Mouse (Mus musculus): ENCODE measurements around the gene Pard3b. TPM values are rescaled to one million over a fixed set of nuclear protein-coding genes. Genes with fewer than 3 reads are reported as not detected.

Gene Pard3b
- total RNA-seq (2021): 13.1 and 15.7 TPM in 2 replicates
- long read RNA-seq, experiment 1, partial matches to known transcripts: 0 of 8 reads
- long read RNA-seq, experiment 1, other reads (novel, unspliced or antisense): 8 of 8 reads
- long read RNA-seq, experiment 2, partial matches to known transcripts: 0 of 9 reads
- long read RNA-seq, experiment 2, other reads (novel, unspliced or antisense): 9 of 9 reads

DNA sequence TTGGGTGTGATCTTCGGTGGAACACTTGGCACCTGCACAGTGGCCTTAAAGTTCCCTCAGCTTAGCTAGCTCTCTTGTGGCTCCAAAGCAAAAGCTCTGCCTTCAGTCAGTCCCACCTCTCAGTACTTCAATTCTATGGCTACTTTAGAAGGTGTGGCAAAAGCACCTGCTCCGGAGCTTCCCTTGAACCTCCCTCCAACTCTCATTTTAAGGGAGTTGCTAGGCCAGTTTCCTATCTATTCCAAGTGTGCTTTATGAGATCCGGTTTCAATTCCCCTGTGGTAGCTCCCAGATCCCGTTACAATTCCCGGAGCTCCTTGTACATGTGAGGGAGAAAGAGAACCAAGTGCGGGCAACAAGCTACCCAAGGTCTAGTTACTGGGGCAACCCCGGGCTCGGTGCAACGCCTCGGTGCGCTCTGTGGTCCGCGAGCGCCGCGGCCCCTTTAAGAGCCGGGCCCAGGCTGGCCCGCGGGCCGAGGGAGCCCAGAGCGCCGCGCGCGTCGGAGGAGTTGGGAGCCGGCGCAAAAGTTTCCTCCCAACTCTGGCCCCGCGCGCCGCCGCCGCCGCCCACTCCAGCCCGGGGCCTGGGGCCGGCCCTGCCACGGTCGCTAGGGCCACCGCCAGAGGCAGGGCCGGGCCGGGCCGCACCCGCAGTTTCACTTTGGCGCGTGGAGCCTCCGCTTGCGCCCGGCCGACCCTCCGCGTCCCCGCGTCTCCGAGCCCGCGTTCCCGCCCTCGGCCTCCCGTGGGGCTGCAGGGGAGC lies at the start of gene Pard3b:
Pard3b (plus strand) TSS at position 478 of the 765 bp plus-strand sequence.
- peak; percentile 85 for DNase-seq

DNA sequence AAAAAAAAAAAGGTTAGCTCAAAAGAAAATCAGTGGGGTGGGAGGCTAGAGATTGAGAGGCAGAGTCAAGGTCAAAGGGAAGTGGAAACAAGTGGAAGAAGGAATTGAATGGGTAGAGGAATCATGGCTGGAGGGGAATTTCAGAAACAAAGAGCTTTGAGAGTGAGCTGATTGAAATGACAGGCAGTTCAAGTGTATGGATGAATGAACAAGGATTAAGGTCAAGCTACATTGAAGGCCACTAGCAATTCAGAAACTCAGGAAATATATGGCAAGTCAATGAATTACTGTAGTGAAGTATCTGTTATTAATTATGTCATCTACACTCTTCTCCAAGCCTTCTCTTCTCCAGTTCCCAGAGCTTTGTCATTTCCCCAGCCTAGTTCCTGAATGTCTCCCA lies 22.4 kb upstream of the Pard3b start:
- no peak for DNase-seq

DNA sequence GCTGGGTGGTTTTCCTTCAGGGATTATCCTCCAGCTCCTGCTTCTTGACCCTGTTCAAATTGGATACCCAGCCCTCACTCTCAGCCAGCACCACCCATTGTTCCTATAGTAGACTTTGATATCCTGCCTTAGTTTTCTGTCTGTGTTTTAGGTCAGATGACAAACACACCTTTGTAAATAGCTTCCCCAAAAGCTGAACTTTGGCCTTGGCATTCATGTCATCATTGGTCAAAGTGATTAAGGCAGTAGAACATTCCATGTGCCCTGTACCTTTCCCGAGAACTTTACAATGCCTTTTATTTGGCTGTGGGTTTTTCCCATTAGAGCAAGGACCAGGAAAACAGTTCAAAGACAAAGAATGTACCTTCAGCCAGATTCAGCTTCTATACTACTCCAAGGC lies 18.0 kb upstream of the Pard3b start:
- DNase-seq: no peak

DNA sequence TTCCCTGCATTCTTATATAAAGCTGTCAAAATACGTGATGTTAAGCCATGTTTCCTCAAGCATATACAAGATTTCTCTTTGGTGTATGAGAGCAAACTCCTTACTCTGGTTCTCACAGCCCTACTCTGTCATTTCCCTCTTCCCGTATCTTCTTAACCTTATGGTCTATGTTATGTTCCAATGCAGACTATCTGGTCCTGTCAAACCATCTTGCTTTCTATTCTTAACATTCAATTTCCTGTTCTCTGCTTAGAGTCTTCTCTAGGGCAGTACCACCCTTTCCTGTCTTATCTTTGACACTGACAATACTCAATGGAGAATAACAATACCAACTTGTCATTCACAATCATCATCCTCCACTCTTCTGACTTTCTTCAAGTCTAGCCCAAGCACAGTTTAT lies 8.8 kb upstream of the Pard3b start:
- DNase-seq: no peak

DNA sequence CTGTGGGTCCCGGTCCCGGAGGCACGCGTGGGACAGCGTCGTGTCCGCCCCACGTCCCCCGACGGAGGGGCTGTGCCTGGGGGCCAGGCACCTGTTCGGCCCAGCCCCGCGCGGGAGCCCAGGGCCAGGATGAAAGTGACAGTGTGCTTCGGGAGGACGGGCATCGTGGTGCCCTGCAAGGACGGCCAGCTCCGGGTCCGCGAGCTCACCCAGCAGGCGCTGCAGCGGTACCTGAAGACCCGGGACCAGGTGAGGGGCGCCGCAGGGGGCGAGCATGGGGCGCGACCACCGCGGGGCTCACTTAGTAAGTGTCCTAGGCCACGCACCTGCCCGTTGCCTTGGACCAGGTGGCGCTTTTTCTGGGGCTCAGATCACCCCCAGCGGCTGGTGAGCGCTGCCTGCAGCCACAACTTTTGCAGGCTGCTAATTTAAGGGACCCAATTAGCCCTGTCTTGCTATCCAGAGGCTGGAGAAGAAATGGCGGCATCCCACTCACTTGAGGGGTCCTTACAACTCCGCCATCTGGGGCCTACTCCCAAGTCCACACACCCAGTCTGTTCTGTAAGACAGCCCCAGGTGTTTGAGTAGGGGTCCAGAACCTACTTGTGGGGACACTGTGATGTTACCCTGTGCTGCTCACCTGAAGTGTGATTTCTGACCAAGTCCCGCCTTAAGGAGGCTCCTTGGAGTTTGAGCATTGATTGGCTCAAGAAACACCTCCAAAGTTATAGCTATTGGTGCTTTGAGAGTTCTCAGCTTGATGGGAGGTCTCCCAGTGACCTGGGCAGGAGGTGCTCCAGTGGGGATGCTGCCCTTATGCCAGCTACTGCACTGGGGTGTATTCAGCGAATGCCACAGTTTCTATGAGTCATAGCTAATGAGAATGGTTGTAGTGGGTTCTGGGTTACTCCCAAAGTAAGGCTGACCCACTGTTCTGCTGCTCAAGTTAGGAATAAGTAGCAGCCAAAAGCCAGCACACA lies 780 bp downstream of the Pard3b start:
- peak; percentile 43 for DNase-seq

DNA sequence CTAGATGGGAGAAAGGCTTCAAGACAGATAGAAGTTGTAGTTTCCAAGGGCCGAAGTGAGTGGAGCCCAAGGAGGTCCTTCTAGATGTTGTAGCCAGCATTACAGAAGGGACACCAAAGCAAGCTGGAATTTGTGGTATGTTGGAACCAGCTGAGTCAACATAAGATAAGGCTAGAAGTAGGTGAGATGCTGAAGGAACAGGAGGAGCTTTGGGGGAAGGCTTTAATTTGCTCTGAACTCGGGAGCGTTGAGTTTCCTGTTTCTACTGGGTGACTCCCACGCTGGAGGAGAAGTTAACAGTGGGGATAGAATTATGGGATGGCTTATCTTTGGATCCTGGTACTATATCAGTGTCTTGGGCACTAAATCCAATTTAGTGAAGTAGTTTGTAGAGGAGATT lies 3.3 kb downstream of the Pard3b start:
- no peak for DNase-seq

DNA sequence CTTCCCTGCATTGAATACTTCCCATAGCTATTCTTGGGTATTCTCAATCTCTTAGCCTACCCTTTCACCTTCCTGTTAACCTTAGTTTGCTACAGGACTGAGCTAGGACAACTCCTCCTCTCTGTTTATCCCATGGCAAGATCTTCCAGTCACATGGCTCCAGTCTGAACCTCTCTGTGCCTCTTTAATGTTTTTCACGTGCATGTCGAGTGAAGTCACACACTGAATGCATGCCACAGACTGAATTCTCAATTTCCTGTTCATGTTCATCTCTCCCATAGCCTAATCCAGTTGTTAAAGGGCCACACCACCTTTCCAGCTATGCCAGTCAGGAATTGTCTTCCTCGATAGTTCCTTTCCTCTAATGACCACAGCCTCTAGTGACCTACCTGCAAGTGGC lies 6.4 kb downstream of the Pard3b start:
- no peak for DNase-seq

DNA sequence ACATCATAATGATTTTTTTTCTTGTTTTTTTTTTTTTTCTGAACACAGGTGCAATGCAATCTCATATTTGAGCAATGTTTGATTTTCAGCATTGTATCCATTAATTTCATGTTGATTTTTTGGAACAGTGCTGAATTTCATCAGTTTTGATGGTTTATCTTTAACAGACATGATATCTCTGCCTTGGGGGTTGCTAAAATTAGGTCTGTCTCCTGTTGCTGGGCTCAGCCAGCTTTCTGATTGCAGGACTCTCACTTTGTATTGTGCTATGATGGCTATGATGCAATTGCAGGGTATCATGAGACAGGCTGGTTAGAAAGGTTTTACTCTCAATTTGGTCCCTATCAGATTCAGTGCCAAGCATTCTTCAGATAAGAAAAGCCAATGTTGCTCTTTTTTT lies 11.3 kb downstream of the Pard3b start:
- no peak for DNase-seq

DNA sequence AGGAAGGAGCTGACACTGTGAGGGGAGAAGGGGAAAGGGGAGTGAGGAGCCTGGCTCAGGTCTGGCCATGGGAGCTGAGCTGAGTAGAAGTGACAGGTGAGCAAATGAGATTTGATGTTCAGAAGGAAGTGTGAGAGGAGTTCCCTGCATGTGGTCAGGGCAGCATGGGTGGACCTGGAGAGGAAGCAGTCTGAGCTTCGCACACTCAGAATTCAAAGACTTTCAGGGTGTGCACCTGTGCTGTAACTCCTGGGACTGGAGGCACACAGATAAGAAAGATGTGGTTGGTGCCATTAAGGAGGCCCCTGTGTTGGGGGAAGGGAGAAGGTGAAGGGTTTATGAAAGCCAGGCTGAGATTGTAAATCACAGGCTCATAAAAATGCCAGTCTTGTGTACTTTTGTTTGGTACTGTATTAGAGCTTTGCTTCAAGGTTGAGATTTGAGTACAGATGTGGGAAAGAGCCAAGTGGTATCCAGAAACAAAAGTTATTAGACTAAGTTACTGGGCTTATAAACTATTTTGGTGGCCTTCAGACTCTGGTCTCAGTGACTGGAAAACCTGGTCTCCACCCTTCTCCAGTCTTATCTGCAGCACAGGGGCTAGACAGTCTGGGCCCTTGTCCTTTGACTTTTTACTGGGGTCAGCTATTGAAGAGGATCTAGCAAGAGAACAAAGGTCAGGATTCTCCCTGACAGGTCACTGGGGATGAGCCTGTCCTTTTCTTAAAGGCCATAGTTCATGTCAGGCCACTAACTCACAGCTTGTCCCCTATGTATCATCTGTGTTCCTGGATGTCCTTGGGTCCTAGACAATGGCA lies 13.0 kb downstream of the Pard3b start:
- DNase-seq: no peak

DNA sequence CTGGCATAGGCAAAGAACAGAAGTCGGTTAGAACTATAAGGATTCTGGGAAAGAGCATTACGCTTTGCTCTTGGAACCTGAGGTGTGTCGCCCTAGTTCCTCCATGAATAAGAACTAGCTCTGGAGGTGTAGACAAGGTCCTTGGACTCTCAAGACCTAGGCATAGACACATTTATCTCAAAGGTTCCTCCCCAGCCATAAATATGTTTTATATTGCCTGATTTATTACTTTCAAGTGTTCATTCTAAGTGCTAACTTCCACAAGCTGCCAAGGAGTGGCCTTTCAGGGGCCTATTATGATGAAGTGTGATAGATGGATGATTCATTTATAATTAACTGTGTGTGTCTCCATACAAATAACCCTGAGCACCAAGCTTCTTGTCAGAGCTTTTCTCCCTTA lies 19.1 kb downstream of the Pard3b start:
- DNase-seq: no peak

DNA sequence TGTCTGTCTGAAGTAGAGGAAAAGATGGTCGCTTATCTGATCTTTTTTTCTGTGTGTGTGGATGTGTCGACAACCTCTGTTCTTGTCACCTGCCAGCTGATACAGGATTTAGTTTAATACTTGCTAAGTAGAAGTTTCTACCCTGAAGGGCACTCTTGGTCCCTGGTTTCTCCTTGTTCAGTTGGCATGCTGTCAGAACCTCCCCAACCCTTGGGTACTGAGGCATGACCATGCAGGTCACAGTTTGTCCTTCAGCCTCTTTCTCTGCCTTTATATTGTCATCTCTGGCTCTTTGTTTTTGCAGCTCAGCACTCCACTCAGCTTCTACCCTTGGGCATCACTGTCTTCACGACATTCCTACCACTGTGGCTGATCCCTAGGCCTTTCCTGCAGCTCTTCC lies 21.3 kb downstream of the Pard3b start:
- no peak for DNase-seq

DNA sequence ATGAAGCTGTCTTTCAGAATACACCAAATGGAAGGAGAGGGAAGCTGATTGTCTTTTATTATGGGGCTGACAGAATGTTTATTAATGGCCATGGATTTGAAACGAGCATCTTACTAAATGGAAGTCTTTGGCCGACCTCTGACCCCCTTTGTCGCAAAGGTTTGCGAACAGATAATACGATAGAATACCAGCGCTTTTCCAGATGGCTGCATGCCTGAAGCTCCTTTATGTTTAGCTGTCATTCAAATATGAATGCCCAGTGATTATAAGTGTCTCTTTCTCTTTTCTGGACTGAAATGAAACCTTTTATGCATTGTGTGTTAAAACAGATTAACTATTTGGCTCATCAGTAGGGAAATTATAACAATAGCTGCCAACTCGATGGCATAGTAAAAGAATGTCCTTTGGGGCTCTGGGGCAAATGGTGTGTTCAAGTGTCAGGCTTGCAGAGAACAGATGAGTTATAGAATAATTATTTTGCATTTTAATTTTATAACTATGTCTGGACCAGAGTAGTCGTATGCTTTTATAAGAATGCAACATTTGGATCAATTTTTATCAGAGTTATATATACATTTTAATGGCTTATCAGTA lies 46.7 kb downstream of the Pard3b start:
- DNase-seq: no peak

DNA sequence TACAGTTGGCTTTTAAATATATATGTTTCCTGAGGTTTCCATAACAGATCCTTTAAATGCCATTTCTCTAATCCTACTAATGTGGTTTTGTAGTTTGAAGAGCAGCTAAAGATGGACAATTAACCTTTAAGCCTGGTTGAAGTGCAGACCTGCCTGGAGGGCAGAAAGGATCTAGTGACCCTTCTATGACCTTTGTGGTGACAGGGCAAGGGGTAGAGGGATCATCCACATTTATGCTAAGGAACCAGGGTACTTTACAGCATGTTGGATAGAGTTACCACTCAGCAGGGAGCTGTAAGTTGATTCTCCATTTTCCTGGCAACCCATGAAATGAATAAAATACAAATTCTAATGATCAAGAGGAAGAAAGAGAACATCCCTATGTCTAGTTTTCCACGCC lies 47.3 kb downstream of the Pard3b start:
- DNase-seq: no peak

DNA sequence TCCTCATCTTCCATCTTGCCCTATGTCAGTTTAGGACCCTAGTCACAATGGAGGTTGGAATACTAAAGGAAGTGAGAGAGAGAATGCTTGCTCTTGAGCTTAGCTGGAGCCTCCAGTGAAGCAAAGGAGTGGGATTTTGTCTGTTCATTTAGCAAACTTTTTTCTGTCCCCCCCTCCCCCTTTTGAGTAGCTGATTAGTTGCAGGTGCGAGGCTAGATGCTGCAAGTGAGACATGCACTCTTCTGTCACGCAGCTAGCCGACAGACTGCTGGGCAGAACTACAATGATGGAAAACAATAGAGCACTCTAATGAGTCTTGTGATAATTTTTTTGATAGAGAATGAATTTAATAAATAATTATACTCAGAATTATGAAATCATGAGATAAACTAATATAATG lies 49.7 kb downstream of the Pard3b start:
- no peak for DNase-seq

DNA sequence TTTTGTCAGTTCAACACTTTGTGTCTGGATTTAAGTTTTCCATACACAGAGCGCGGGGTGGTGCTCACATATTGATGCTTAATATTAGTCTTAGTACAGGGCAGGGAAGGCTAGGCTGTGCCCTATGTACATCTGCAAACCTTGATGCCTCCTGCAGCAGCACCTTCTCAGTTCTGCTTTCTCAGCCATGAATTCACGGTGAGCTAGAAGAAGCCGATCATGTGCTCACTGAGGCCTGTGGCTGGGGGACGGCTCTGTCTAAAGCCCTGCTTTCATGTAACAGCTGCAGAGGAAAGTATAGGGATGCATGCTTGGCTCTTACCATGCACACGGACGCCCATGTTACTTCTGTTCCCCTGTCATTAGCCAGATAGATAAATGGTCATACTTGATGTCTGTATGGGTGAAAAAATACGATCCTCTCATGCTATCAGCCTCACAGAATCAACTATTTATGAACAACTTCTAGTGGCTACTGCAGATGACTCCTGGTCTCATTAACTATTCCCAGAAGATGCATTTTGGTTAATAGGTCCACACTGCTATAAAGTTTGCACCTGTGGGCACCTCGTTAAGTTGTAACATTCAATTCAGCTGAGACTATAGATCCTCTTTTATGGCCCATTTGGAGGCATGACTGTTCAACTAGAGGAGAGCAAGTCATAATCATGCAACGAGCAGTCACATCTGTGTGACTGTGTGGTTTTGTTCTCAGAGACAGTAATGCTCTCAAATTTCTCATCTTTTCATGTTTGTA lies 60.0 kb downstream of the Pard3b start:
- DNase-seq: no peak

DNA sequence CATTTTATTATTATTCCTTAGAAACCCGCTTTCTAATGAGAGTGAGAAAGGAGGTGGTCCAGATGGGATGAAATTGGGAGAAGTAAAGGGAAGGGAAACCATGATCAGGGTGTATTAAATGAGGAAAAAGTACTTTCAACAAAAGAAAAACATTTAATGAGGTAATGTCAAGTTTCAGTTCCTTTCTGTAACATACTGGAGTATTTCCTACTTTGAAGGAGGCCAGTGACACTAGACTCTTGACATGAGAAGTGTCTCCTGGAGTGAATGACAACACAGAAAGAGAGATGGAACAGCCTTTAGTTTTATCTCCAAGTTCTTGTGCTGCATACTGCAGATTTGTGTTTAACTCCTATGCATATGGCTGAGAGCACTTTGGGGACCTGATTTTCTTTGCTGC lies 71.2 kb downstream of the Pard3b start:
- no peak for DNase-seq

DNA sequence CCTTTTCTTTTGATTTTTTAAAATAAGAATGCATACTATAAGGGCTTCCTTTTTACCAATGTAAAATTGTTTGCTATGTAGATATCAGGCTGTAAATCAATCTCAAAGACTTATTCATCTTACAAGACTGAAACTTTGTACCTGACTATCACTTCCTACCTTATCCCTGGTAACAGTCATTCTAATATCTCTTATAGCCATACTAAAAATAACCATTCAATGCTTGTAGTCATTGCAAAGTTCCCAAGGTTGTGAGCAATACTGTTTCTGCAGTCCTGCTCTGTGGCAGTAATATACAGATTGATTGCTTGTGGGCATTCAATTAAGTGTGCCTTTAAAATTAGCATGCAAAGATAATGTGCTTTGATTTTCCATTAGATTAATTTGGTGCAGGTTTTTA lies 72.9 kb downstream of the Pard3b start:
- no peak for DNase-seq

DNA sequence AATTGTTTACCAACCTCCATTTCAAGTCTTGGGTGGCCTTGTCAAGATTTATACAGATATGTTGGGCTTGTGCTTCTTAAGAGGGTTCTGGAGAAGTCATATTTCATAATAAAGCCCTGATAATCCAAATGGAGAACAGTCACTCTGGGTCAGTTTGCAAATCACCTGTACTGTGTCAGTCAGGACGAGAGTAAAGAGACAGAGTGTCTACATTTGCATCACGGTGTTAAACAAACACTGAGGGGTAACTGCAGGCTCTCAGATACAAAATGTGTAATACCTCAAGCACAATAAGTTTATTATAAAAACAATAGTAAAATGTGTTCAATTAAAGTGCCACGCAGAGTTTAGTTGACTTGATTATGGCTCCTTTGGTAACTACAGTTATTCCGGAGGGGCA lies 91.0 kb downstream of the Pard3b start:
- no peak for DNase-seq

DNA sequence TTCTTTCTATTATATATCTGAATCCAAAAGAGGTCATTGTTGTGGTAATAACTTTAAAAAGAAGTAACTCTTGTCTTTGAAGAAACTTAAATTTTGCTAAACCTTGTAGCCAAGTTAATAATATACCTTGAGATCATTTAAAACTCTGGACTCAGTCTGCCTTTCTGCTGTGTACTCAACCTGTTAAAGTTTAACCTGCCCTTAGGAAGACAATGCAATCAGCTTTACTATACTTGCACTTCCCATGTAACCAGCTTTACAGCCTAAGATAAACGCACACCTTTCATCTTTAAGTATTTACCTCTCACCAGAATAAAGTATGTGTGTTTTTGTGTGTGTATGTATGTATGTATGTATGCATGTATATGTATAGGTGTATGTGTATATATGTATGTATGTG lies 97.9 kb downstream of the Pard3b start:
- no peak for DNase-seq

DNA sequence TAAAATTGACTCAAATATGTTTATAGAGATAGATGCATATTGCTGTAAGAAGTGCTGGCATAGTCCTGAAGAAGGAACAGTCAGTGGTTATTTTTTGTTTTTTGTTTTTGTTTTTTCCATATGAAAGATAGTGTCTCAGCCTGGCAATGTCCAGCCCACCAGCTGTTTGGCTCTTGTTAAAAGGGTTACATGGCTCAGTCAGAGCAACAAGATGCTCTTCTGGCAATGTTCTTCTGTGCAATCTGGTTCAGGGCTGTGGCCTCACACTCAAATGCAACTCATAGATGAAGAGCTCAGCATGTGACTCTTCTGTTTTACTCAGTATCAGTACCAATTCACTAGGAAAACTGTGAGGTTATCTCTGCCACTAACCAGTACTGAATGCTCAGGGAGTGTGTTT lies 104.2 kb downstream of the Pard3b start:
- DNase-seq: no peak

DNA sequence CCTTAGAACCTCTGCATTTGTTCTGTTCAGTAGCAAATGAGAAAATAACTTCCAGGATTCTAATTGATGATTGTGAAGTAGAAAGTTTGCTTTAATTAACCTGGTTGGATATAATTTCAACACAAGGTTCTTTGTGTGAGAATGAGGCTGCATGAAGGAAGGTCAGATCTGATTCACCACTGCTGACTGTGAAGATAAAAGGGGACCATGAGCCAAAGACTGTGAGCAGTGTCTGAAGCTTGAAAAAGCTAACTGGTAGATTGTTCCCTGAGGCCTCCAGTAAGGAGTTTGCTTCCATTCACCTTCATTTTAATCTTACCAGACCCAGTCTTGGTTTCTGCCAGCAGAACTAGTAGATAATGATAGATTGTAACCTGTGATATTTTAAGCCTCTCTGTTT lies 108.9 kb downstream of the Pard3b start:
- DNase-seq: peak; percentile 16

Measured in adrenal gland, postnatal 14 days (tissue).